Mouse (Mus musculus): ENCODE results near the gene Dcn. TPM values are rescaled to one million over a fixed set of nuclear protein-coding genes. Genes with fewer than 3 reads are reported as not detected.
A peak's percentile ranks its signal among the peaks of the same experiment; 100 is the strongest.

The Dcn gene
- total RNA-seq (2021) = 100 to 1,000 TPM; 413 to 497 TPM
- long read RNA-seq, experiment 1, transcript Dcn-202 (8 exons, 1,758 nt) = minor isoform, 23 of 383 reads
- long read RNA-seq, experiment 1, transcript Dcn-201 (8 exons, 1,758 nt) = major isoform, 344 of 383 reads
- long read RNA-seq, experiment 1, partial matches to known transcripts = 8 of 383 reads
- long read RNA-seq, experiment 1, other reads (novel, unspliced or antisense) = 8 of 383 reads
- long read RNA-seq, experiment 2, transcript Dcn-201 (8 exons, 1,758 nt) = major isoform, 370 of 412 reads
- long read RNA-seq, experiment 2, transcript Dcn-202 (8 exons, 1,758 nt) = minor isoform, 30 of 412 reads
- long read RNA-seq, experiment 2, partial matches to known transcripts = 9 of 412 reads
- long read RNA-seq, experiment 2, other reads (novel, unspliced or antisense) = 3 of 412 reads

DNA sequence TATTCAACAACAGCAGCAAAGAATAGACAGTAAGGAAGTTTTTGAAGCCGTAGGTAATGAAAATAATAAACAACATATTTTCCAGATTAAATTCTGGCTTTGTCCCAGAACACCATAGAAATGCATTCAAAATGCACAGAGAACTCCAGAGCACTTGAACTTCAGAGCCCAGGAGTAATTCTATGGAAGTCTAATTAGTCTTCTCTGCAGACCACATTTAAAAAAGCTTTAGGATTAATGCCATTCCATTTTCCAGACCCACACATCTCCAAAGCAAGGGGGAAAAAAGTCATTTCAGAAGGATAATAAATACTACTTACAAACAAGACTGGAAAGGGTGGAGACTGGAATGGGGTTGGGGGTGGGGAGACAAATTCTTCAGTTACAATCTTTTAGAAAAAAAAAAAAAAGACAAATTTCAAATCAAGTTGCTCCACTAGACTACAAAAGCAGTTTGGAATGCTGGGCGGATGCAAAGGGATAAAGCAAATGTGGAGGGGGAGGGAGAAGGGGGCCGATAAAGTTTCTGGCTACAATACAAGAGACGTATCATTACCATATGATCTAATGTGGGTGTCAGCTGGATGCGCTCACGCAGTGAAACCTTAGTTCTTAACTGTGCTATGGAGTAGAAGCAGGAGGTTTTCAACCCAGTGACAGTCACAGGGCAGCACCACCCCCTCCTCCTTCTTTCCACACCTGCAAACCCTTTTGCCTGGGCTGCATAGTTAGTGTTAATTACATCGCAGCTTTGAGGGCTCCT, at the start of gene Dcn:
TSS of gene Dcn (plus strand) at position 606 of the 763 bp plus-strand sequence.
- DNase-seq = peak; percentile 45
- intact Hi-C loops (cut with DNase I; ENCODE audit: low total_unique reads) = no loop called here

DNA sequence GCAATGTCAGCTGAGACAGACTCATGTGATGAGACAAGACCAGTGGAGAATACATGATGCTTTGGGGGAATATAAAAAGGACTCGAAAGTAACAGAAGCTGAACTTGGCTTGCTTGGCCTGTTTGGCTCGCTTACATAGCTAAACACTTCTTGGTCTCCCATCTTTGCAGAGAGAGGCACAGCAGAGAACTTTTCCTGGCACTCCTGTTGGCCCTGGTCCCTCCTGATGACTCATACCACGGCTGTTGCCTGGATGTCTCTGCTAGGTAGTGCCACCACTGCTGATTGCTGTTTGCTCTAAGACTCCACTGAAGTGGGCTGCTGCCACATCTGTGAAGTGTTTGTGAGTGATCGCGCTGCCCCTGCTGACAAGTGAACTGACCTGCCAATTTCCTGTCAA, 42.7 kb upstream of the Dcn start:
- intact Hi-C loops (cut with DNase I; ENCODE audit: low total_unique reads) = no loop called here
- DNase-seq = peak; percentile 50

DNA sequence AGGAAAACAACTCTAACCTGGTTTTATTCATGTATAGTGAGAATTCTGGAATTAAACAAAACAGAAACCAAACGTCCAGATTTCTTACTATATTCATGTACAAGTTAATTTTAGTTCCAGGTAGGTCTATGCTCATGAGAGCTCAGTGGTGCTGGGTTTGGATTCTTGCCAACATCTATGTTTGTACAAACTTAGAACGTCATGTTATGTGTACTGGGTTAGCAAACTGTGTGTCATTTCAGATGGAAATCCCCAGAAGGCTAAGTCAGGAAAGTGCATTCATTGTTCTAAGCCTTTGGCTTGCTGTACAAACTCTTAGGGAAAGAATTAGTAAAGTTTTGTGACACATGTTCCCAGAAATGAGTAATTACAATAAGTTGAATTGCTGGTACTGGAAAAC, 37.1 kb upstream of the Dcn start:
- DNase-seq = no peak
- intact Hi-C loops (cut with DNase I; ENCODE audit: low total_unique reads) = no loop called here

DNA sequence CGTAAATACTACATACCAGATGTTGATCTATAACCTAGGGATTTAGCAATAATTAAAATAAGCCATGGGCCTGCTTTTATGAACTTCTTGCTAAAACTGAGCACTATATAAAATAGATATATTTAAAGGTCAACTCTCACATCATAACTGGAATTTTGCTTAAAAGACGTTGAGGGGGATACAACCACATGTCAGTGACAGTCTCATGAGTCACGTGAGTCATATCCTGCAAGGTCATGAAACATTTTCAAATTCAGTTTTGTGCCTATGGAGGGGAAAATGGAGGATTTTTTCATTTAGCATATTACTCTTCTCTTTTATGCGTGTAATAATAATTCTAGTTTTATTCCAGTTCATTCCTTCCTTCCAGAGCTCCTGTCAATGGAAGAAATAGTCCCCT, 32.9 kb upstream of the Dcn start:
- DNase-seq = no peak

DNA sequence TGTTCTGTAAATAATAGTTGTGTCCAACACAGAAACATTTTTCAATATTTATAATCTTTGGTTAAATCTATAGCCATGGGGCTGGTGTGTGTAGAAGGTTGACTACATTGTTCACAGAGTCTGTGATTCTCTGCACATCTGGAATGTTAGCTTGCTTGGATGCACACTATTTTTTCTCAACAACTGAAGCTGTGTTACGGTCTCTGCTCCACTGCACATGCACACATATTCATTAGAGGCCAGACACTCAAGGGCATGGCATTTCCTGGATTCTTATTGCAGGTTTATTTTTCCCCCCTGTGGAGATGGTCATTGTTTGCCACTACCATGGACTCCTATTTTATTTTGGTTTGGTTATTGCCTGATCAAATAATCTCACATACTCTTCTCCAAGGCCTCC, 26.5 kb upstream of the Dcn start:
- intact Hi-C loops (cut with DNase I; ENCODE audit: low total_unique reads) = no loop called here

More for the DNA sequence above, 32.9 kb upstream of the Dcn start:
- intact Hi-C loops (cut with DNase I; ENCODE audit: low total_unique reads) = no loop called here

DNA sequence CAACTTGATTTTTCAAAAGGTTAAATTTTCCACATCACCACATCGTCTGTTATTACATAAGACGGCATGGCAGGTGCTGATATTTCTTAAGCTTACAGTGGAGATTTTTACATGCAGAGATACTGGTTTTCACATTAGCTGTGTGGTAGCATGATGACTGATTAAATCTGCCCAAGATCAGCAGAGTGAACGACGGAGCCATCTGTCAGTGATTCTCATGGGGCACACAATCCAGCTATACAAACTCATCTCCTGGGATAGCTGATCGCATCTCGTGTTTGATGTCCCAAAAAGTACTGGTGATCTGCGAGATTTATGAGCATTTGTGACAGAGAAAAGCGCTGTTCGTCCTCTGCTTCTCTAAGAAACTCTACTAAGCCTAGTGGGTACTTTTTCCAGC, 25.9 kb upstream of the Dcn start:
- intact Hi-C loops (cut with DNase I; ENCODE audit: low total_unique reads) = no loop called here
- DNase-seq = no peak

More for the DNA sequence above, 26.5 kb upstream of the Dcn start:
- DNase-seq = no peak

DNA sequence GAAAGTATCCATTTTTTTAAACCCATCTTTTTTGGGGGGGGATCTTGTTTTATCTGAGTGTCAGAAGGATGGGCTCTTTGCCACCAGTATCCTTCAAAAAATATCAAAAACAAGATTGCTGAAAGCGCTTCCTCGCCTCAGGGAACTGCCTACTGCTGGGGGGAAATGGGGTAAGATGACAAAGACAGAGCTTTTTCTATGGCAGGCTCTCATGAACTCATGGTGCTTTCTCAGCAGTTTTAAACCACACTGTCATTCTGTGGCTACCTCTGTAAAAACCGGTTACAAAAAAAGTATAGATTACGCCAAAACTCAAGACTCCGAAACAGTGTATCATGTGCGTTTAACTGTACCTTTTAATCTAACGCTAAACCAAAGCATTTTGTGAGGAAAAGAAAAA, 22.4 kb upstream of the Dcn start:
- intact Hi-C loops (cut with DNase I; ENCODE audit: low total_unique reads) = no loop called here
- DNase-seq = no peak

DNA sequence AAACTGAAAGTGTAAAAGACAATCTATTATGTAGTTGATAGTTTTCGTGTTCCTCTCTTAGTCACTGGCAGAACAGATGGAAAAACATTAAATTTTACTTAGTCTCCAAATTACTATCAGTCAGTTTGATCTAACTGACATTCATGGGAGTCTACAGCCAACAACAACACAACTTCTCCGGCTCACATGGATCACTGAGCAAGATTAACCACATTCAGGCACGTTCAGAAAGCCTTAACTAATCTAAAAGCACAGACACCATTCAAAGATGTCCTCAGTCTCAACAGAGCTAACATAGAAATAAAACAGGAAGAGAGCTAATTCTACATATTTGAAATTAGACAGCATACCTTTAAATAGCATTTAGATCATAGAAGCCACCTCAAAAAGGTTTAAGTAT, 12.6 kb upstream of the Dcn start:
- intact Hi-C loops (cut with DNase I; ENCODE audit: low total_unique reads) = no loop called here

DNA sequence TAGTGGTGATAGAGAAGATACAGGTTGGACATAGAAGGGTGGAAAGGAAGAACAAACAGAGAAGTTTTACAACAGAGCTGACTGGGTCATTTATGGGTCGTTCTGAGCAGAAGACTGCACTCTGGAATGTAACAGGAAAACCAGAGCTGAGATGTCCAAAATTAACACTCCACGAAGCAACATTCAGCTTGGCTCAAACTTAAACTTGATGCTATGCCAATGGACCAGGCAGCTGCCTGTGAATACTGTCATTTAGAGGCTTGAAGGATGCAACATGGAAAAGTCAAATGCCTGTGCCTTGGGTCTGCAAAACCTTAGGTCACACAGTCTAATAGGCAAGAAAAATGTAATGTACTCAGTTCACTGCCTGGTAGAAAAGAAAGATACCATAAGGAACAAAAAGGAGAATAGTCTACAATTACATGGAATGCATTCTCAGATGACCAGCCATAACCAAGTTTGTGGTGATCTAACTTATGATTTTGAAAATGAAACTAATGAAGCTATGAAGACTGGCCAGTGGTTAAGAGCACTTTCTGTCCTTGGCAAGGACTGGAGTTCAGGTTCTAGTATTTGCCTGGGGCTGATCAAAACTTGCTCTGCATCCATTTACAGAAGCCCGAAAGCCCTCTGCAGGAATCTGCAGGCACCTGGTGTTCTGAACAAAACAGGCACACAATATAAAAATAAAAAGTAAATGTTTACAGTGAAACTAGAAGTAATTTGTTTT, 9.8 kb upstream of the Dcn start:
- DNase-seq = no peak
- intact Hi-C loops (cut with DNase I; ENCODE audit: low total_unique reads) = no loop called here

More for the DNA sequence above, 12.6 kb upstream of the Dcn start:
- DNase-seq = no peak

DNA sequence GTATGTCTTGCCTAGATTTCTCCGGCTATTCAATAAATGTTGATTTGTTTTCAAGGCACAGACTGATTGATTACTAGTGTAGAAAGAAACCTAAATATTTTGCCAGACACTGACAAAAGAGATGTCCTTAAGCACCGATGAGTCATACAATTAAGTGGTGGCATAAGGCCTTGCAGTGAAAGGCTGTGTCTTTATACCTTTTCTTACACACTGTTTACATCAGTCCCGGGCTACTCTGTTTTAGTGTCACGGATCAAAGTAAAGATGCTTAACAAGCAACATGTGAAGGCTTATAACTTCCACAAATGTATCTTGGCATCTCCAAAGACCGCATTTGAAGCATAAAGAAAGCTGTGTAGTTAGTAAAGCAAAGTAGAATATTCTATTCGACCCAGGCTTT, 3.9 kb upstream of the Dcn start:
- DNase-seq = no peak
- intact Hi-C loops (cut with DNase I; ENCODE audit: low total_unique reads) = no loop called here

DNA sequence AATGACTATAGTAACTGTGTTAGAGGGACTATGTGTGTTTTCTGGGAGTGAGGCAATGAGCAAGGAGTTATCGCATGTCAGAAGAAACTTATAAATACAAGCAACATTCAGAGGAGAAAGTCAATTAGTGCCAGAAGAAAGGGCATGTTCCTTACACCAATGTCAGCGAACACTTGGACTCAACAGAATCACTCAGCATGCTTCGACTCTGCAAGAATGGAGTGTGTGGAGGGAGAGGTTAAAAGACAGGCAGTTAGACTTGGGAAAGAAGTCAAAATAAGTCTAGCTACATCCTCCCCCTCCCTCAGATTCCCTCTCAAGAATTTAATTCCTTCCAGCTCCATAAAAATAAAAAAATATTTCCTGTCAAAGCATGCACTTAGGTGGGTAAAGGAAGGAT, 1.1 kb upstream of the Dcn start:
- DNase-seq = no peak
- intact Hi-C loops (cut with DNase I; ENCODE audit: low total_unique reads) = no loop called here

DNA sequence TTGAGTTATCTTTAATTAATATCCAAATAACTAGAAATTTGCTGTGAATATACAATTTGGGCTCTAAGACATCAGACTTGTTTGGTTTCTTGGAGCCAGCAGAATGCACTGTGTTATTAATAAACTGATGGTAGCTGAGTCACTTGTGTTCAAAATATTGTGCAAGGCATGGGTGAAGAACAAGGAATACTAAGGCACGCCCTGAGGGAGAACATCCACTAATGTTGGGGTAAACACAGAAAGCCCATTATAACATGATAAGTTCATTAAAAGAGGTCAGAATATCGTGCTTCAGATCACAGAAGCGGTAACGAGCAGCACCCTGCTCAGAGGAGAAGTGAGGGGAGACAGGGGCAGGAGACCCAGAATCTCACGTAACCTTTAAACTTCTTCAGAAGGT, 2.7 kb downstream of the Dcn start:
- intact Hi-C loops (cut with DNase I; ENCODE audit: low total_unique reads) = no loop called here
- no peak for DNase-seq

DNA sequence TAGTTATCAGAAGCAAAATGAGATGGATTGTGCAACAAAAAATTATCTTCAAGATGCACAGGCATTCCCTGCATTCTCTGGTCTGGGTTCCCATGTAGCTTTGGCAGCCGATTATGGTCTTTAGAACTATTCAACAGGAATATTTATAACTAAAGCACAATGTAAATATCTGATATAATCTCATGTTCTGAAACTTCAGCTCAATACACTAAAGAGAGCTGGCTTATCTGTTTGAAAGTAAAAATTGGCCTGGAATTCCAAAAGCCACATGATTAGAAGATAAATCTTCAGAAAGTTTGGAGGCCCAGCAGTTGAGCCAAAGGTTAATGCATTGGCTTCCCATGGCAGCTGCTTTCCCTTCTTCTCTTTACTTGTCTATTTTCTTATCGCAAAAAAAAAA, 4.6 kb downstream of the Dcn start:
- no peak for DNase-seq
- intact Hi-C loops (cut with DNase I; ENCODE audit: low total_unique reads) = no loop called here

DNA sequence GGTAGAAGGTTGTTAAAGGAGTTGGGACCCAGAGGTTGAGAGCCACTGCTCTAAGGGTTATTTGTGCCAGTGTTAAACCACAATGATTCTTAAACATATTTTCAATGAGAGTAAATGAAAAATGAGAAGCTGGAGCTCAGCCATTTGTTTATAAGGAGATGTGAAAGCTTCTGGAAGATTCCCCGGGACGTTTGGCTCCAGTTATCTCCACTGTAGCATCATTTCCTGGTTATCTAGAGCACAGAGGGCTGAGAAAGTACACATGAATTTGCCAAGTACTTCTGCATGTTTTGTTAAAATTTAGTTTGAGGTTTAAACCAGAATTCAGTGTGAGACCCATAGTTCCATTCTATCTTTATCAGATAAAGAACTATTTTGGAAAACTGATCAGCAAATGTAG, 5.7 kb downstream of the Dcn start:
- intact Hi-C loops (cut with DNase I; ENCODE audit: low total_unique reads) = no loop called here
- DNase-seq = no peak

DNA sequence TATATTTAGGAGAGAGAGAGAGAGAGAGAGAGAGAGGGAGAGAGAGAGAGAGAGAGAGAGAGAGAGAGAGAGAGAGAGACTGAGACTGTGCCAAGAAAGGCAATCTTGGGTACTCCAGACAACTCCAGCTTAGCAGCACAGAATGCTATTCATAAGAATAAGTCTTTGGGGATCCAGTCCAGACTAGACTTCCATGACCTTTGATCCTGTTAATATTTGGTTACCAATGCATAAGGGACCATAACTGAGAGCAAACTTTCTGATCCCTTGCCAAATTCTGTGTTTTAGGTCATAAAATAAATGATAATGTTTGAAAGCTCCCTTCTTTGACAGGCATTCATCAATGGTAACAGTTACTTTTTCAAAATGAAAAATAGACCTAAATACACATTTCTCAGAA, 6.7 kb downstream of the Dcn start:
- intact Hi-C loops (cut with DNase I; ENCODE audit: low total_unique reads) = no loop called here
- no peak for DNase-seq

DNA sequence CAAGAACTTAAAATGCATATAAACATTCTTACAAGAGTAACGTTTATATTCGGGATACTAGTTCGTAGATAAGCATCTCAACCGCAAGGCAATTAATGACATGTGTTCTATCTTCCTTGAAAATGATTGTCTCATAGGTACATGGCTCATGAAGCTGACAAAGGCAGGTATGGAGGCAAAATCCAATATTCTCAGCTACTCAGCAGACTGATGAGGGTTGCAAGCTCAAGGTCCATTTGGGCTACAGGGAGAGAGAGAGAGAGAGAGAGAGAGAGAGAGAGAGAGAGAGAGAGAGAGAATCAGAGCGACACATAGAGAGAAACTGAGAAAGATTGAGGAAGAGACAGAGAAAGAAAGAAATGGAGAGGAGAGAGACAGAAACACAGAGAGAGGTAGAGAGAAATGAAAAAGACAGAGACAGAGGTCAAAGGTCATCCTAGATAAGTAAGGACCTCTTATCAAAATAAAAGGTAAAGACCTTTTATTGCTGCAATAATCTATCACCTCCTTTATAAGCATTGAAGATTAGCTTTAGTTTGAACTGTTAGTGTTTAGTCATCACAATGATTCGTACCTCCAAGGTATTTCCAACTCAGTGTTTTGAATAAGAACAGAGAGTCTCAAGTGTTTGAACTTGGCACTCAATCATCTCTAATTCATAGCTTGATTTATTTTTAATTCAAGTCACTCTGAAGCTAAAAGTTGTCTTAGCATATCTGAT, 8.0 kb downstream of the Dcn start:
- no peak for DNase-seq
- intact Hi-C loops (cut with DNase I; ENCODE audit: low total_unique reads) = no loop called here

DNA sequence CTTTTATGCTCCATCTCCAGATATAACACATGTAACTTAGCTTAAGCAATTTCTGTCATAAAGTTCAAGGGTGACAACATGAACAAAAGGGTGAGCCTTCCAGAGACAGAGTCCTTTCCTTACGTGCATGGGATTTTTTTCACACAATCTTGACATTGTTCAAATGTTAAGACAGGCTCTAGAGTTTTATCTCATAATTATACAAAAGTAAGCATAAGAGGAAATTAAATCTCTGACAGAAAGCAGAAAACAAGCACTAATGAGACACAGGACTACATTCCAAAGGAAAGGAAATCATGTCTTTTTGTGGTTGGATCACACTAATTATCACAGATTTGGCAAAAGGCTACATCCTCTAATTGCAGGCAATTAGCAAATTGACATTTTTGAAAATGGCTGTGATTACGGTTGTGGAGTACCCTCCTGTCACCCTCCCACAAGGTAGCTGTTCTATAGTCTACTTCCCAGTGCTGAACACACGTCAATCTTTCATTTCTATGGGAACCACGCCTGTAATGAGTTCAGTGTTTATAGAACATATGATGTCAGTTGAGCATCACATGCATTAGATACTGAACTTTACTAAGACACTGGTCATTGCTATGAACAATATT, 13.1 kb downstream of the Dcn start:
- intact Hi-C loops (cut with DNase I; ENCODE audit: low total_unique reads) = no loop called here
- no peak for DNase-seq

DNA sequence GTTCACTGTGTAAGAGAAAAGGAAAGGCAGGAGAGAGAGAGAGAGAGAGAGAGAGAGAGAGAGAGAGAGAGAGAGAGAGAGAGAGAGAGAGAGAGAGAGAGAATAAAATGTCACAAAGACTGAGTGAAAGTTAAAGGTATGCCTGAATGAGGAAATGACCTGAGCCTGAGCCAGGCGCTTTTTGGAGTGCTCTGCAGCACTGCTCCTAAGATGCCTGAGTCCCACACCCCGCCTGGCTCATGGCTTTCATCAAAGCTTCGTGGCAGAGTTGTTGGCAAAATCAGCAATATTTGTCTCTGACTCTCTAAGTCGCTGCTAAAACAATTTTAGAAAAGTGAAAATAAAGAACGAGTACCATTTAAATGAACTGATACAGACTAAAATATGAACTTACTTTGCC, 18.2 kb downstream of the Dcn start:
- intact Hi-C loops (cut with DNase I; ENCODE audit: low total_unique reads) = no loop called here
- DNase-seq = peak; percentile 41

DNA sequence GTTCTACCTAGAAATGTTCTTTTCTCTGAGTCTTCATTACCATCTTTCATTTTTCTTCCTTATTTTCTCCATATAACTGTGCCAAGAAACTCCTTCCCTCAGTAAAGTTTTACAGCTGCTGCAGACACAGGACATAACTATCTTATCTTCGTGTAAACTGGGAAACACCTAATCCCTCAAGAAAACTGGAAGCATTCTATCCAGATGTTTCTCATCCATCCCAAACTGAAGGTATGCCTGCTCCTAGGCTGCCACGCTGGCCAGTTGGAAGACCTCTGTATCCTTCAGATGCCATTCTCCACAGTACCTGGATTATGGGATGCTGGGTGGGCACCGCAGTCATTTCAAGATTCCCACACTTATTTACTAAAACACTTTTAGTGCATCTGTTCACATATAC, 44.0 kb downstream of the Dcn start:
- intact Hi-C loops (cut with DNase I; ENCODE audit: low total_unique reads) = no loop called here
- no peak for DNase-seq

Data from gastrocnemius, postnatal 14 days (tissue).